Mouse (Mus musculus): ENCODE results near the gene Hhipl1.

Hhipl1 gene

DNA sequence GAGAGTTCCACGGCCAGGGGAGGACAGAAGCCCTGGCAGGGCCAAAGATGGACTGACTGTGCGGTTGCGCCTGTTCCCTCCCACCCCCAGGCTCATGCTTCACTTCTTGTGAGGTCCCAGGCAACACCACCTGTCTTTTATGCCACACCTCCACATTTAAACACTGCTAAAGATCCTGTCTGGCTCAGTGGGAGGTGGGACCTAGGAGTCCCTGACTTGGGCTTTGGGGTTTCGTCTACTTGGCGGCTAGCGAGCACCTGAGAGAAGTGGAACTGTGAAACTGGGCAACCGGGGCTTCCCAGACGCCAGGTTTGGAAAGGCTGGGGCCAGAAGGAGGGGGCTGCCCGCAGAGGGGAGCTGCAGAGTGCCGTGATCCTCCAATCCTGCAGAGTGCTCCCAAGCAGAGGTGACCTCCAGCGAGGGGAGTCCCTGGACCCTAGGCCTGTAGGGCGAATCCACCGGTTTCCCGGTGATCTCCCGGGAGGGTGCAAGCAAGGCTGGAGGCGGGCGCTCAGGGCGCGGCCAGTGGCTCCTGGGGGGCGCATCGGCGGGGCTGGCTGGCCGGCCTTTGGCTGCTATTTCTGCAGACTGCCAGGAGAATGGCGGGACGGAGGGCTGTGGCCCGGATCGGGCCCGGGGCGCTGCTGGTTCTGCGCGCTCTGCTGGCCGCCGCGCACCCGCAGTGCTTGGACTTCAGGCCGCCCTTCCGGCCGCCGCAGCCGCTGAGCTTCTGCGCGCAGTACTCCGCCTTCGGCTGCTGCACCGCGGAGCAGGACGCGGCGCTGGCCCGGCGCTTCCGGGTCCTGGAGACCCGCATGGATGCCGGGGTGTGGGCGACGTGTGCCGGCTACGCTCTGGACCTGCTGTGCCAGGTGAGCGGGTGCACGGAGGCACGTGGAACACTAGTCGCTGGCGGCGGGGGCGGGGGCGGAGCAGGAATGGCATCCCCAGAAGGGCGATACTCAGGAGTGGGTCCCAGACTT lies at the start of gene Hhipl1:
TSS of gene Hhipl1 (plus strand) at position 459 of the 983 bp plus-strand sequence.
- no peak for DNase-seq

DNA sequence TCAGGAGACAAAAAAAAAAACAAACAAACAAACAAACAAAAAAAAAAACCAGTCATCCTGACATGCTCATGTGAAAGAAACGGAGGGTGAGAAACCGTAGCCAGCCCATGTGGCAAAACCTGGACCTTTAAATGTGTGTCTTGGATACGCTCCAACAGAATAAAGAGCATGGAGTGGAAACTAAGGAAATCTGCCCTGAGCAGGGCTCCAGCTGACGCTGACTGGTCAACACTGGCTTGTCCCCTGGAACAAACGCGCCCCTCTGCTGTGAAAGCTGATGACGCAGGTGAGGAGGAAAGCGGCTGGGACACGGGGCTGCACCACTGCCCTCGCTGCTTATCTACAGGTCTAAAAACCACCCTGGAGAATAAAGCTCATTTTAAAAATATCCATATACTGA lies 49.3 kb upstream of the Hhipl1 start:
- DNase-seq = no peak

DNA sequence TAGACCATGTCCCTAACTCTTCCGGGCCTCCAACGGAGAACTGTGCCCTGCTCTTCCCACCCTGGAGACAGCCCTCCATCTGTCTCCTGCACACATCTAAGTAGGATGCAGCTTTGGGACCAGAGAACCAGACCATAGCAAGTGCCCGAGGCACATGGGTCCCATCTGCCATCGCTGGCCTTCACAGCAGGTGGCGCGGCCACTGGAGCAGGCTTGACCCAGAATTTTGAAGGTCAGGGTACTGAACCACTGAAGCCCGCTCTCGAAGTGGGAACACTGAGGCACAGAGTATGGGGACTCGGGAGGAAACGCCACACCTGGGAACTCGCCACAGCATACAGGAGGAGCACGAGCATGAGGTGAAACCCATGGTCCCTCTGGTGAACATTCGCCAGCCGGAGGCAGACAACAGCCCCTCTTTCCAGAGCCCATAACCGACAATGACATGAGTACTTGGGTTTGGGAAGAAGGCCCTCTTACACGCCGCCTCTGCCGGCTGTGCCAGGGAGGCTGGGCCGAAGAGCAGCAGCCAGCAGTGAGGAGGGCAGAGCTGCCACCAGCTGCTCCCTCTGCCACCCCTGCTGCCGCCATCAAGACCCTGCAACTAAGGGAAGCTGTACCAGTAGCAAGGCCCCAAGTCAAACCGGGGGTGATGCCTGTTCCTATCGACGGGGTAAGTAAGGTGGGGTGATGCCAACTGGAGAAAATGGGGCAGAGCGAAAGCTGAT lies 46.6 kb upstream of the Hhipl1 start:
- no peak for DNase-seq

DNA sequence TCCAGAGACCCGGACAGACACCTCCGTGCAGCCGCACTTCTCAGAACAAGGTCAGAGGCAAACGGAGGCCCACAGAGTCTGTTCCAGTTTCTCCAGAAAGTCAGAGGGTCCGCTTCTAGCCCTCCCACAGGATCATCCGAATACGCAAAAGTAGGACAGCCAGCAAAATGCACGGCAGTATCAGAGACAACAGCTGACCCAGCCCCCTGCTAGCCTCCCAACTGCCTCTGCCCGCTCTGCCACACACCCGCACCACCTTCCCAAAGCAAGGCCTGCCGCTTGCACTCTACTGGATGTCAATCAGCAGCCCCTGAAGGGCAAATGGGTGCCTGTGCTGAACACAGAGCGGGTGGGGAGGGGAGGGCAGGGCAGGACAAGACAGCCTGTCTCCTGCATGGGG lies 45.1 kb upstream of the Hhipl1 start:
- no peak for DNase-seq

DNA sequence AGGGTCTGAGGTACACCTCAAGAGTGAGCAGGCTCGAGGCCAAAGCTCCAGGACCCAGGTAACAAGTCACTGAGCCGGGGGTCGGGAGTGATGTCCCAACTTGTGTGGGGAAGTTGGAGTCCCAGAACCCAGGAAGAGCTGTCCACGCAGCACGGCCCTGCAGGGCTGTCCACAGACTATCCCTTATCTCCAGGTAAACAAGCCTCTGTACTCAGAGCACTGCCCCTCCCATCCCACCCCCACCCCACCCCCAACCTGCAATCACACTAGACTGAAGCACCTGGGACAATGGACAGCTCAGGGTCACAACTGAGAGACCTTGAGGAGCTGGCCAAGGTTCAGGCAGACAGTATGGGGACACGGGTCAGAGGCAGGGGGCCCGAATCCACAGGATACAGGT lies 41.2 kb upstream of the Hhipl1 start:
- DNase-seq = no peak

DNA sequence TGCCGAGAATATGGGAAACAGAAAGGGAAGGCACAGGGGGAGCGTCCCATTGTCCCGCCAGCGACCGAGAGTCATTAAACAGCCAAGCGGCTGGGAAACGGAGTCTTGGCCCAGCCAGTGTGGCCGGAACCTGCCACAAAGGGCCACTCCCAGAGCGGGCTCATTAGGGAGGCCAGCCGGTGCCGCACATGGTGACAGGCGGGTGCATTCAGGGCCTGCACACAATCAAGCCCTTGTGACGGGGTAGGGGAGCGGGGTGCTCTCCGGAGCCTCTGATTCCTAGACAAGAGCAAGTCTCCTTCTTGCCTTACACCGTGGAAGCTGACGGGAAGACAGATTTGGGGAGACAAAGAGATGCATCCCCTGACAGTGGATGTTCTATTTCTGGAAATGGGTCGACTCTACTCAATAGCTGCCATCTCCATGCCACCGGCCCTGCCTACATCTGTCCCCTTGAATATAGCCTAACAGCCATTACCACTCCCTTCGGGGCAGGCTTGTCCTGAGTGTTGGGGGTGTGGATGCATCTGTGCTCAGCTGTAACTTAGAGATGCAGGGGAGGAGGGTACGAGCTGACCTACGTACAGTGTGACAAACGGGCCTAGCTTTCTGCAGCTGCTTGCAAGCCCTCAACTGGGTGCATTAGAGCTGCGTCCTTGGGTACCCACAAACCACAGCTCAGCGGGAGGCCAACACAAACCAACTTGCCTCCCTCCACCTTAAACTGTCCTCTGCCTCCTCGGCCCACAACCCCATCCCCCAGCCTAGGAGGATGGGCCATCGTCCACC lies 40.0 kb upstream of the Hhipl1 start:
- DNase-seq = peak; percentile 42

DNA sequence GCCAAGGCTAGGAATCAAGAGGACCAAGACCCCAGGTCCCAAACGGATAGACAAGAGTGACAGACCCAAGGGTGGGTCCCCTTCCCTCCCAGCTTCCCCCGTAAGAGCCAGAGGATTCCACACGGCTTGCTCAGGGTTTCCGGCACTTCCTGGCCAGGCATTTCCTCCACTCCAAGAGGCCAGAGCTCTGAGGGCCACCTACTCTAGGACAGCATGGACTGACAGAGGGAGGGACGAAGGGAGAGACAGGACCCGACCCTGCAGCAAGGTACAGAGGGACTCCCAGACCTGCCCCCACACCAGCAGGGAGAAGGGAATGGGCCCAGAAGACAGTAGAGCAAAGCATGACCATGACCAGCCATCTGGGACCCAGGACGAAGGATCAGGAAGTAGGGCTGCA lies 38.4 kb upstream of the Hhipl1 start:
- DNase-seq = no peak

DNA sequence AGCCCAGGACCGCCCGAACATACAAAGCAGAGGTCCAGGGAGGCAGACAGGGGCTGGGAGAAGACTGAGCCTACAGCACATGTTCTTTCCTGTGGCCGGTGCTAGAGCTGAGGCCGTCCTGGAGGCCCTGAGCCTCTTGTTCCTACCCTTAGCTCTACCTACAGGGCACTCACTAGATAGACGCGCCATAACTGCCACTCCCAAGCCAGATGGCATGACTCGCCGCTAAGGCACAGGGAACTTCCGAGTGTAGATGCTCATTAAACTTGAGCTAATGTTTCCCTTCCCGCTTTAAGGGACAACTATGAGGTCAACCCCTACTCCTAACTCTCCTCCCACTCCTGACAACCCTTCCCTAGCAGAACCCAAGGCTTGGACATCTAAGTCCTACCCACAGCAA lies 37.1 kb upstream of the Hhipl1 start:
- DNase-seq = no peak

DNA sequence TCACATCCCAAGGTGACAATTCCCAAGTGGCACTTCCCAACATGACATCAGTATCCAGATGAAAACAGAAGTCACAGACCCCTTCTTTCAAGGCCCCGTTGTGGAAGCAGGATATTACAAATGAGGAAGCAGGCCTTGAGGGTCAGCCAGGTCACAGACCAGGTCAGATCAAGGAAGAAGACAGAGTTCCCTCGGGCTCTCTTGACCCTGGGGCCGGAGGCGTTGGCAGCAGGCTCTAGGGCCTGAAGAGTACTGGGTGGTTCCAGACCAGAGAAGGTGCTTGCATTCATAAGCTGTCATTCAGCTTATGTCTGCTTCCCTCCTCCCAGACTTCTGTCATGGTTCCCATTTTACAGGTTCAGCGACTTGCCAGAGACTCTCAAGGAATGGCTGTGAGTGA lies 36.4 kb upstream of the Hhipl1 start:
- DNase-seq = no peak

DNA sequence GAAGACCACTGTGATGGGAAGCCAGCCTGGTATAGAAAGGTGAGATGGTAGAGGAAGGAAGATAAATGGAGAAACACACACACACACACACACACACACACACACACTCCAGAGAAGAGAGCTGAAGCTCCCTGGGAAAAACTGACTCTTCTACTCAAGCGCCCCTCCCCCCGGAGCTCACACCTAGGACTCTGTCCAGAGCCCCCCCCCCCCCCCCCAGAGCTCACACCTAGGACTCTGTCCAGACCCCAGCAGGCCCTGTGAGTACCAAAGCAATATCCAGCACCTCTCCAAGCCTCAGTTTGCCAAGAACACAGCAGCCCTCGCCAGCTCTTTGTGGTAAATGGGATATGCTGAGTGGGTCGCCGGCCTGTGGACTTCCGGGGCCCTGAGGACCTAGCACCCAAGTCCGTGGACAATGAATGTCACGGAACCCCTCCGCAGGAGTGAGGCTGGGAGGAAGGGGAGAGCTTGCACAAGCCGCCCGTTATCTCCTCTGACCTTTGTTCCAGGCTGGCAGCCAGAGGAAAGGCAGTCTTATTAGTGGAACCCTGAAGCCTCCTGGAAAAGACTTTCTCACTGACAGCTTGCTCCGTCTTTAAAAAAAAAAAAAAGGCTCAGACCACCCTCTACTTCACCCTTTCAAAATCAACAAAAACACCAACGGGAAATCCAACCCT lies 35.7 kb upstream of the Hhipl1 start:
- no peak for DNase-seq

DNA sequence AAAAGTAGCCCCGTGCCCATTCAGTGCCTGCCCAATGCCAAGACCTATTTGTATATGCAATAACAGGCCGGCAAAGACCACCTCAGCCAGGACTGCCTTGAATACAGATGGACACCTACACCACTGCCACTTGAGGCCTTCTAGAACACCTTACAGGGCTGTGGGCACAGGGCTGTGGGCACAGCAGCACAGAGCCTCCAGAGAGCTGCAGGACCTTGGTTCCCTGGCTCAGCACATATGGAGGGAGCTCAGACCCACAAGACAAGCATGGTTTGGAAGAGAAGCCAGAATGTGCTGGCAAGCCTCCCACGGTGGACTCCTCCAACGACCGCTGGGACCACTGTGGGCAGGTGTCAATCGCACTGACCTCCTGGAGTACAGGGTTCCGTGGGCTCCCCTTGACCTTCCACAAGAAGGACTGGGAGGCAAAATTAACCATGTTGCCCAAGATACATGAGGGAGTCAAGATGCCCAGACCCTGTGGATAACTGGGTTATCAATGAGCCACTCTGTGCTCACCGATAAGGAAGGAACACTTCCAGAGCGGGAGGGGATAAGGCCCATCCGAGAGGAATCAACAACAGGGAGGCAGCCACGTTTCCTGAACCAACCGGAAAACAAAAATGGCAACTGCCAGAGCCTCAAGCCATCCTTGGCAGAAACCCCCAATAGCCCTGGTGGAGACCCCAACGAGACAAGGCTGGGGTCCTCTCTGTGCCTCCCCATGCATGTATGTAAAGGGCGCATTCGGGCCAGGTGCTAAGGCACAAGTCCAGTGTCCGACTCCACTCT lies 34.5 kb upstream of the Hhipl1 start:
- DNase-seq = no peak

DNA sequence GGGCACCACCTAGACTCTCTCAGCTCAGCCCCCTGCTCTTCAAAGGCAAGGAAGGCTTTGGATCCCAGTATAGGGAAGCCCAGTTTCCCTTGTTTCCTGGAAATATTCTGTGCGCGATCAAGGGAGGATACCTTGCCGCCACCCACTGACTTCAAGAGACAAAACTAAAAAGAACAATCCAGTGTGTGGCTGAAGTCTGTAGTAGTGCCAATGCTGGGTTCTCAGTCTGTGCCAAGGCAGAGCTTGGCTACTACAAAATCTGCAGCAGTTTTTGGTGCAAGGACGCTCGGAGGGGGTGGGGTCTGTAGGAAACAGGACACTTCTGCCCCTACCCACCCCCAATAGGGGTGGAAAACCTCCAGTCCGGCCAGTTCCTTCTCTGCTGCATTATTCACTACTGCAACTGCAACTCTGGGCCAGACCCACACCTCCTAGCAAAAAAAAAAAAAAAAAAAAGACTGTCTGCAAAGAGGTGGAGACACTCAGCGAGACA lies 33.9 kb upstream of the Hhipl1 start:
- no peak for DNase-seq

DNA sequence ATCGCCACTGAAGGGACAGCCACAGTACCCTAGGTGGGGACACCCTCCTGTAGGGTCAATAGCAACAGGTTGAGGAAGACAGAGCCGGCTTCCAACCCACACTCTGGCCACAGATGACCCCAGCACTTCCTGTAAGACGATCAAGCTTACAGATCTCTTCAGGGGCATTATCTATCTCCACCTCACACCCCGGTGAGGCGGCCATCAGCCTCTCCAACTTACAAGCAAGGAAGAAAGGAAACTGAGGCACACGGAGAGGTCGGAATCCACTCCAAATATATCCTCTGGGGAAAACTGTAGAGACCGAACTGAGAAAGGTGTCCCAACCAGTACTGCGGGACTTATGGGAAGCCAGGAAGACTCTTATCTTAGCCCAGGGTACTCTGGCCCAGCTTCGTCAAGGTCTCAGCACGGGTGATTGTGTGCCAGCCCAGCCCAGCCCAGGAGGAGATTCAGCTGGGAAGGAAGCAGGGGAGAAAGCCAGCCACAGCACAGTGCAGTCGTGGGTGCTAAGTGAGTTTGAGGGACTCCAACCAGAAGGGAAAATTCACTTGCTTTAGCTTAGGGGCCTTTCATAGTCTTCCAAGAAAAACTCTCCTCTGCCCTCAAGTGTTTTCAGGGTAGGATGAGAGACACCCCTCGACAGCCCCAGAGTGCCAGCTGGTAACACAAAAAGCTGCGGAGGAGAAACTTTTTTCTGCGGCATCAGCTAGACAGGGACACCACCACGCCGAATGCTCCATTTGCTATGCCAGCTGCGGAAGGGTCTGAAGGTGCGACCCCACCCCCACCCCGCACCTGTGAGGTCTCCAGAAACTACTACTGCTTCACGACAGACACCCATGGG lies 32.4 kb upstream of the Hhipl1 start:
- DNase-seq = no peak

DNA sequence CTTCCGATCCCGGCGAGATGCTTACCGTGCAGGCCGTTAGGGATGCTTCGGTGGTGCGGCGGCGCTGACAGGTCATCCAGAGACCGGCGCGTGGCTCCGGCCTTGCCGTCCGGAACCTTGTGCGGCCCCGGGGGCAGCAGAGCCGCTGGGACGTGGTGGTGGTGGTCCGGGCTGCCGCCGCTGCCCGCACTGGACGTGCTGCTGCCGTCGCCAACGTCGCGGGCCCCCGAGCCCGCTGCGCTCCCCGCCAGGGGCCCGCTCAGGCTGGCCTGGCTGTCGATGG lies 31.8 kb upstream of the Hhipl1 start:
- no peak for DNase-seq

DNA sequence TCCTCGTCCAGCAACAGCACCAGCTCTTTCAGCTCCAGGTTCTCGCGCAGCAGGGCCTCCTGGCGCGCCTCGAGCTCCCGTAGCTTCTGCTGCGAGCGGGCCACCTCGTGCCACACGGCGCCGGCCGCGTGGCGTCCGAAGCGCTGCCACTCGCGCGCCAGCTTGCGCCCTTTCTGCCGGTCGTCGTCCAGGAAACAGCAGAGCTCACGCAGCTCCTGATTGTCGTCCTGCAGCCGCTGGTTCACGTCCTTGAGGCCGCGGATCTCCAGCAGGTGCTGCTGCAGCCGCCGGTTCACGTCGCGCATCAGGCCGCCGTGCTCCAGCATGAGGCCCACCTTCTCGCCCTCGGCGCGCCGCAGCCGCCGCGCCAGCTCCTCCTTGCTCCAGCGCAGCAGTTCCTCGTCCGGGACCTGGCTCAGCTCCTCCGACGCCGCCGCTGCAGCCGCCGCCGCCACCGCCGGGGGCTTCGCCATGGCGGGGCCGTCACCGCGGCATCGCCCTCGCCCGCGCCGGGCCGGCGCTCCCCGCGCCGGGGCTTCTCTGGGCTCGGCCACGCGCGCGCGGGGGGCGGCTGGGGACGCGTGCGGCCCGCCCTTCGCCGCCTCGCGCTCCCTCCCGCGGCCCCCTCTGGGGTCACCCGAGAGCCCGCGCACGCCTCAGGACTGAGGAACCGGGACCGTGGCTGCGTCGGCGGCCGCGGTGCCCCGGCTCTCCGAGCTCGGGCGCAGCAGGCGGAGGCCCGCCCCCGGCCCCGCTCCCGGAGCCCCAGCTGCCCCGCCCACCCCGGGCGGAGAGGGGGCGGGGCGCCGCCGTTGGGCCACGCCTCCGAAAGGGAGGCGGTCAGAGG lies 31.2 kb upstream of the Hhipl1 start, which contains the start of gene Ccdc85c:
TSS of gene Ccdc85c (minus strand) at position 765 of the 847 bp plus-strand sequence.
- DNase-seq = peak; percentile 43

DNA sequence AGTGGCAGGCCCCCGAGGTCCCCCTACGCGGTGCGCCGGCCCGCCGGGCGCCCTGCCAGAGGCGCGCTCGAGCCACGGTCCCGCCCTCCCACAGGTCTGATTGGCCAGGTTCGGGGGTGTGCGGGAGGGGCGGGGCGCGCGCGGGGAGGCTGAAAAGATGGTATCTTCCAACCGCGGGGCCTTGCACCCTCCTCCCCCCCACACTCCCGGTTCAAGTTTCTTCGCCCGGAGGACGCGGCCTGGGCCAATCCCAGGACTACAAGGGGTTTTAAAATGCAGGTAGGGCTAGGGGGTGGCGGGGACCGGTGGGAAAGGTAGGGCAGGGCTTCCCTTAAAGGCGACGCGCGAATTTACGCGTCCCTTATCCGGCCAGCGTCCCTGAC lies 30.6 kb upstream of the Hhipl1 start:
- DNase-seq = peak; percentile 97

DNA sequence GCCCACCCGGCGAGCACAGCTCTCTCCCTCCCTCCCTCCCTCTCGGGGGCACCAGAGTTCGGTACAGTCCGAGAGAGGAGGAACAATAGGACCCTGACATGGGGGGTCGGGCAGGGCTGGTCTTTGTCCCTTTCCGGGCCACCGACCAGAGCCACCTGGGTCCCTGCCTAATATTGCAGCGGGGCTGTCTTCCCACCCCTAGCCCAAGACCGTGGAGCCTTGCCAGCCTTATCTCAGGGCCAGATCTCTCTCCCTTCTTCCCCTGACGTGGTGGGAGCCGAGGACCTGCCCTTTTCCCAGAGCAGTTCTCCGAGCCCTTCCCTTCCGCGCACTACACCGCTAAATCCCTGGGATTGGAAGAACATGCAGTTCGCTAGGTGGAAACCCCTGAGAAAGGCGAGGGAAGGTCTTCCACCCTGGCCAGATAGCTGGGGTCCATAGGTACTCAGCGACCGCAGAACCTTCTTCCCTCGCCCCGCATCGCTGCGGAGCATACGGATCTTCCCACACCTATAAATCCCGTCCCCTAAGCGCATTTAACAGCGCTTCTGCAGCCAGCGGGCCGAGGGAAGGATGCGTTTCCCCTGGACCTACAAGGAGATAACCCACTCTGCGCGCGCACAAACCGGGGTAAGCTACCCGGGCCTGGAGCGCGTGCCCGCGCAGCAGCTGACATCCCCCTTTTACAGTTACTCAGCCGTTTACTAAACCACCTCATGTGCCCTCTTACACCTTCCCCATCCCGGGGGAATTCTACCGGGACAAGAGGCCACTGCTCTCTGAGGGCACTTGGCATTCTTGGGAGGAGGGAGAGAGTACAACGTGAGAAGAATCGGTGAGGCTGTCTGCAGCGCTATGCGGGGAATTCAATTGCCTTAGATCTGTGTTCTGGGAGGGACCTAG lies 29.9 kb upstream of the Hhipl1 start:
- peak; percentile 54 for DNase-seq

DNA sequence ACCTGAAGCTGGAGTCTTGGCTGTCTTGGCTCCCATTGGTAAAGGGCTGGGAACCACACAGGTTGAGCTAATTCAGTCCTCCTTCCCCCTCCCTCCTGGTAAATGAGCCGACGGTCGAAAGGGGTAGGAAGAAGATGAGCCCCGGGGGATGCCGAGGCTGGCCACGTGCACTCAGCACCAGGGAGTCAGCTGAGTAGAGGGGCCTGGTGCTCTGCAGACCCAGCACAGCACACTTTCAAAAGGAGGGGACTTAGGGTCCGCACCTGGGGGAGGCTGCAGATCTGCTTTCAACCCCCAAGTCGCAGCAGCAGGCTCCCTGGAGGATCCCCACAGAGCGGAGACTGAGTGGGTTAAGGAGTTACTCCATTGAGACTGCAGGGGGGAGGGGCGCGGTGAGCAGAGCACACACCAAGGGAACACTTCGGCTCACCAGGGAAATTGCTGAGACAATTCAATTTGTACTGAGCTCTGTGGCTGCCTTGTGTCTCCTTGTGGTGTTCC lies 28.7 kb upstream of the Hhipl1 start:
- peak; percentile 43 for DNase-seq

All from right cerebral cortex, adult 18-20 months (tissue).